Mouse (Mus musculus) erythroblast, embryonic 14.5 days (primary cell): ENCODE results near the gene Galk1.

Experiments
- GATA1 ChIP-seq: IDR thresholded peaks from 2 replicates; pipeline ENCODE4 v1.6.1; 2012; ENCODE audit warnings: low read length, inconsistent platforms, mixed read lengths
- TAL1 ChIP-seq: IDR thresholded peaks from 3 replicates; pipeline ENCODE4 v1.6.1; 2012; ENCODE audit warnings: low read length, inconsistent platforms, mixed read lengths

- no peak for TF ChIP-seq GATA1
- TF ChIP-seq TAL1, result no peak
These were observed 6.9 kb upstream of the Galk1 start for GRCm38 (mm10) chr11:116019360-116019791.
